ENCODE assay signal across 22 mouse cellular contexts in genomic region chr13:41232209-41232608, GRCm38 (mm10). TPM values are rescaled to one million over a fixed set of nuclear protein-coding genes. Genes with fewer than 3 reads are reported as not detected.
DNase-seq lines count a peak whose midpoint lies in the region; ATAC-seq and TF ChIP-seq lines count a peak whose summit lies in the region.
"Had no signal": no experiment of that assay in that cellular context is flagged by ENCODE, and none has a peak within 500 bp of the region (broad histone marks: within the 10 kb centered on the region; RNA-seq: fewer than 3 reads in every experiment).

No protein-coding gene starts in this region.

- no peaks in the 10 kb centered on the region for H3K79me2 ChIP-seq in liver, adult 2 months (ENCODE audit: control insufficient read depth, insufficient read depth, low read length)

- H3K27ac ChIP-seq in liver, adult 2 months (replicated peaks; ENCODE audit: insufficient read depth, low read depth, low read length): peak overlapping the region; percentile 94
- H3K27ac ChIP-seq in liver, embryonic 11.5 days (ENCODE audit: low read depth, low read length): no peak overlapping the region
- peak overlapping the region; percentile 12; the same call in 1 of the 2 replicates for H3K27ac ChIP-seq in intestine, embryonic 16.5 days (ENCODE audit: low read length)
- H3K27ac ChIP-seq in kidney, embryonic 16.5 days (ENCODE audit: low read length): no peak overlapping the region
- H3K27ac ChIP-seq in stomach, postnatal 0 days (replicated peaks): no peak overlapping the region
- H3K27ac ChIP-seq: gastrocnemius, adult 2 months; heart, adult 2 months; limb, embryonic 15.5 days; neural tube, embryonic 15.5 days had no signal

- no peaks in the 10 kb centered on the region for H3K36me3 ChIP-seq in liver, adult 2 months (ENCODE audit: control insufficient read depth, insufficient read depth, low read length)
- no peaks in the 10 kb centered on the region for H3K36me3 ChIP-seq in liver, embryonic 11.5 days (ENCODE audit: control insufficient read depth, insufficient read depth, low read length)
- H3K36me3 ChIP-seq in intestine, embryonic 16.5 days (ENCODE audit: control insufficient read depth, insufficient read depth, low read length): no peaks in the 10 kb centered on the region
- H3K36me3 ChIP-seq in kidney, embryonic 16.5 days (ENCODE audit: insufficient read depth, low read length): no peaks in the 10 kb centered on the region
- H3K36me3 ChIP-seq in stomach, postnatal 0 days (ENCODE audit: control insufficient read depth, insufficient read depth, low read length): no peaks in the 10 kb centered on the region
- H3K36me3 ChIP-seq: limb, embryonic 15.5 days; neural tube, embryonic 15.5 days had no signal

- H3K4me1 ChIP-seq in liver, adult 2 months (ENCODE audit: control insufficient read depth, insufficient read depth, low read length): peaks cover 33% of the 10 kb centered on the region
- H3K4me1 ChIP-seq in liver, embryonic 11.5 days (replicated peaks; ENCODE audit: control insufficient read depth, insufficient read depth, low read length): no peaks in the 10 kb centered on the region
- 0 out of 2 replicates have a peak, but pooled peaks cover 2% of the 10 kb centered on the region for H3K4me1 ChIP-seq in intestine, embryonic 16.5 days (ENCODE audit: control insufficient read depth, insufficient read depth, low read length)
- H3K4me1 ChIP-seq in kidney, embryonic 16.5 days (ENCODE audit: insufficient read depth, low read length): no peaks in the 10 kb centered on the region
- H3K4me1 ChIP-seq in stomach, postnatal 0 days (replicated peaks; ENCODE audit: control insufficient read depth, insufficient read depth): no peaks in the 10 kb centered on the region
- H3K4me1 ChIP-seq: limb, embryonic 15.5 days; neural tube, embryonic 15.5 days had no signal

- H3K9ac ChIP-seq in liver, adult 2 months (ENCODE audit: low read depth, low read length): peak overlapping the region; percentile 66
- no peak overlapping the region for H3K9ac ChIP-seq in liver, embryonic 11.5 days (ENCODE audit: low read depth, low read length)
- H3K9ac ChIP-seq in intestine, embryonic 16.5 days (ENCODE audit: low read depth, low read length): no peak overlapping the region
- no peak overlapping the region for H3K9ac ChIP-seq in kidney, embryonic 16.5 days (replicated peaks; ENCODE audit: low read length)
- no peak overlapping the region for H3K9ac ChIP-seq in stomach, postnatal 0 days (ENCODE audit: low read length)
- H3K9ac ChIP-seq: limb, embryonic 15.5 days; neural tube, embryonic 15.5 days had no signal

- no peak for ATAC-seq in liver, embryonic 11.5 days (replicated peaks; ENCODE audit: low FRiP score)
- peak; percentile 75 for ATAC-seq in intestine, embryonic 16.5 days
- ATAC-seq in kidney, embryonic 16.5 days (ENCODE audit: low FRiP score, low TSS enrichment): peak; percentile 86
- 0 out of 2 replicates have a peak, but pooled peaks have one; percentile 51 for ATAC-seq in stomach, postnatal 0 days (ENCODE audit: low FRiP score, low TSS enrichment)
- ATAC-seq in erythroid progenitor cell, adult 5-6 weeks (replicated peaks; ENCODE audit: low FRiP score, poor library complexity, severe bottlenecking): no peak
- ATAC-seq: inflammation-experienced regulatory T-cells, adult 6 months had no signal

- no peaks in the 10 kb centered on the region for H3K27me3 ChIP-seq in liver, adult 2 months (ENCODE audit: control insufficient read depth, insufficient read depth, low read length)
- no peaks in the 10 kb centered on the region for H3K27me3 ChIP-seq in liver, embryonic 11.5 days (replicated peaks; ENCODE audit: control insufficient read depth, insufficient read depth, low read length)
- H3K27me3 ChIP-seq in intestine, embryonic 16.5 days (replicated peaks; ENCODE audit: control insufficient read depth, insufficient read depth, low read length): no peaks in the 10 kb centered on the region
- H3K27me3 ChIP-seq in kidney, embryonic 16.5 days (ENCODE audit: insufficient read depth, low read length): no peaks in the 10 kb centered on the region
- no peaks in the 10 kb centered on the region for H3K27me3 ChIP-seq in stomach, postnatal 0 days (ENCODE audit: control insufficient read depth, insufficient read depth, low read length)
- H3K27me3 ChIP-seq: limb, embryonic 15.5 days; neural tube, embryonic 15.5 days had no signal

- TF ChIP-seq EP300 in stomach, postnatal 0 days (optimal IDR thresholded peaks at IDR 0.05): no peak

- no peak; the same call in 1 of the 2 replicates for TF ChIP-seq POLR2A in liver, adult 2 months (IDR thresholded peaks at IDR 0.05; ENCODE audit: extremely low read depth, insufficient read depth, low read length)

- H3K4me3 ChIP-seq in liver, adult 2 months (ENCODE audit: insufficient read depth, low read depth, low read length): peak overlapping the region; percentile 25
- H3K4me3 ChIP-seq in liver, embryonic 11.5 days (ENCODE audit: low read depth, low read length): no peak overlapping the region
- no peak overlapping the region for H3K4me3 ChIP-seq in intestine, embryonic 16.5 days (ENCODE audit: low read length)
- no peak overlapping the region for H3K4me3 ChIP-seq in kidney, embryonic 16.5 days (ENCODE audit: low read length)
- H3K4me3 ChIP-seq in stomach, postnatal 0 days (ENCODE audit: low read depth, low read length): no peak overlapping the region
- H3K4me3 ChIP-seq: gastrocnemius, adult 2 months; heart, adult 2 months; limb, embryonic 15.5 days; neural tube, embryonic 15.5 days had no signal

- peak; percentile 96 for DNase-seq in liver, adult 2 months (ENCODE audit: extremely low read depth, low read depth, low spot score)
- no peak for DNase-seq in liver, embryonic 11.5 days (ENCODE audit: low spot score)
- peak; percentile 34 for DNase-seq in stomach, postnatal 0 days (ENCODE audit: low spot score)
- no peak for DNase-seq in frontal cortex, postnatal 10 days (ENCODE audit: low spot score in 2 of 2)
- DNase-seq: cerebellum, adult 8-10 months; gastrocnemius, adult 2 months; heart, adult 2 months; heart, postnatal 10 days; lung, postnatal 14 days; retina, postnatal 1 day; thymus, adult 2 months had no signal

- no peaks in the 10 kb centered on the region for H3K9me3 ChIP-seq in liver, embryonic 11.5 days (ENCODE audit: control insufficient read depth, low read length)
- no peaks in the 10 kb centered on the region for H3K9me3 ChIP-seq in intestine, embryonic 16.5 days (ENCODE audit: control insufficient read depth, low read length)
- H3K9me3 ChIP-seq in kidney, embryonic 16.5 days (ENCODE audit: low read length): no peaks in the 10 kb centered on the region
- H3K9me3 ChIP-seq in stomach, postnatal 0 days (ENCODE audit: control insufficient read depth, low read length): no peaks in the 10 kb centered on the region
- H3K9me3 ChIP-seq: limb, embryonic 15.5 days; neural tube, embryonic 15.5 days had no signal

- TF ChIP-seq CTCF in liver, adult 2 months (IDR thresholded peaks at IDR 0.05; ENCODE audit: low read depth, low read length): no peak
- TF ChIP-seq CTCF in stomach, postnatal 0 days (IDR thresholded peaks at IDR 0.05; ENCODE audit: low read depth): no peak

- no peak overlapping the region for H3K4me2 ChIP-seq in liver, embryonic 11.5 days
- H3K4me2 ChIP-seq in intestine, embryonic 16.5 days (ENCODE audit: low read depth, low read length): peak overlapping the region; percentile 22
- no peak overlapping the region for H3K4me2 ChIP-seq in kidney, embryonic 16.5 days (replicated peaks; ENCODE audit: low read depth, low read length)
- H3K4me2 ChIP-seq in stomach, postnatal 0 days (replicated peaks; ENCODE audit: low read depth): no peak overlapping the region
- H3K4me2 ChIP-seq: limb, embryonic 15.5 days; neural tube, embryonic 15.5 days had no signal

- 31% methylated on average over 15 of the region's 15 CpGs for WGBS in liver, adult 2 months
- whole genome bisulfite sequencing in liver, embryonic 11.5 days: 89% methylated on average over 15 of the region's 15 CpGs
- WGBS in intestine, embryonic 16.5 days: 76% methylated on average over 15 of the region's 15 CpGs
- WGBS in kidney, embryonic 16.5 days: 76% methylated on average over 15 of the region's 15 CpGs
- WGBS in stomach, postnatal 0 days: 84% methylated on average over 15 of the region's 15 CpGs

RNA-seq across cellular contexts. Expression of gene Elovl2, which starts 12.0 kb away (rescaled TPM):
- 287 and 443 TPM in 2 replicates for total RNA-seq in liver, adult 2 months (2014; rRNA removed)
- polyA plus RNA-seq in liver, adult 2 months (2012; rRNA removed): 157 and 182 TPM in 2 replicates
- 32.5 and 38.1 TPM in 2 replicates for polyA plus RNA-seq in liver, embryonic 11.5 days (2014; fragmentation: Nextera tagmentation; extraction: Ambion mirVana)
- polyA plus RNA-seq in intestine, embryonic 16.5 days (2015; fragmentation: Nextera tagmentation; extraction: Ambion mirVana): 5.7 and 6.3 TPM in 2 replicates
- 23.3 and 23.7 TPM in 2 replicates for polyA plus RNA-seq in kidney, embryonic 16.5 days (2015; fragmentation: Nextera tagmentation; extraction: Ambion mirVana)
- polyA plus RNA-seq in stomach, postnatal 0 days (2015; fragmentation: Nextera tagmentation; extraction: Ambion mirVana): 1.2 and 1.8 TPM in 2 replicates
- not detected in 2 replicates for total RNA-seq in erythroid progenitor cell, adult 5-6 weeks (2015; ENCODE audit: low replicate concordance)
- not detected in 2 replicates for total RNA-seq in erythroid progenitor cell, adult 5-6 weeks (2017; ENCODE audit: low replicate concordance)
- total RNA-seq: monocyte, adult 5-6 weeks had no signal
- polyA plus RNA-seq: inflammation-experienced regulatory T-cells, adult 6 months had no signal

RNA-seq across cellular contexts. Expression of gene Smim13, which starts 17.4 kb away (rescaled TPM):
- 14.6 and 20.7 TPM in 2 replicates for total RNA-seq in liver, adult 2 months (2014; rRNA removed)
- 5.1 and 5.2 TPM in 2 replicates for polyA plus RNA-seq in liver, adult 2 months (2012; rRNA removed)
- polyA plus RNA-seq in liver, embryonic 11.5 days (2014; fragmentation: Nextera tagmentation; extraction: Ambion mirVana): 12.6 and 16.9 TPM in 2 replicates
- 8.5 and 8.7 TPM in 2 replicates for polyA plus RNA-seq in intestine, embryonic 16.5 days (2015; fragmentation: Nextera tagmentation; extraction: Ambion mirVana)
- polyA plus RNA-seq in kidney, embryonic 16.5 days (2015; fragmentation: Nextera tagmentation; extraction: Ambion mirVana): 10.0 and 10.8 TPM in 2 replicates
- 9.0 and 9.4 TPM in 2 replicates for polyA plus RNA-seq in stomach, postnatal 0 days (2015; fragmentation: Nextera tagmentation; extraction: Ambion mirVana)
- 0.84 and 2.2 TPM in 2 replicates for total RNA-seq in erythroid progenitor cell, adult 5-6 weeks (2015; ENCODE audit: low replicate concordance)
- total RNA-seq in erythroid progenitor cell, adult 5-6 weeks (2017; ENCODE audit: low replicate concordance): 2.8 and 5.4 TPM in 2 replicates

RNA-seq across cellular contexts. Expression of gene Gm17364, which starts 41.6 kb away (rescaled TPM):
- not detected in 2 replicates for total RNA-seq in liver, adult 2 months (2014; rRNA removed)
- polyA plus RNA-seq in liver, adult 2 months (2012; rRNA removed): not detected in 2 replicates
- not detected in 2 replicates for polyA plus RNA-seq in liver, embryonic 11.5 days (2014; fragmentation: Nextera tagmentation; extraction: Ambion mirVana)
- polyA plus RNA-seq in intestine, embryonic 16.5 days (2015; fragmentation: Nextera tagmentation; extraction: Ambion mirVana): not detected in 2 replicates
- polyA plus RNA-seq in kidney, embryonic 16.5 days (2015; fragmentation: Nextera tagmentation; extraction: Ambion mirVana): not detected in 2 replicates
- not detected in 2 replicates for polyA plus RNA-seq in stomach, postnatal 0 days (2015; fragmentation: Nextera tagmentation; extraction: Ambion mirVana)
- total RNA-seq in erythroid progenitor cell, adult 5-6 weeks (2015; ENCODE audit: low replicate concordance): not detected in 2 replicates
- not detected in 2 replicates for total RNA-seq in erythroid progenitor cell, adult 5-6 weeks (2017; ENCODE audit: low replicate concordance)
- total RNA-seq: adrenal gland, adult 18-20 months; gastrocnemius, adult 2 months; heart, adult 2 months; heart, postnatal 10 days; left cerebral cortex, adult 8-10 months; monocyte, adult 5-6 weeks had no signal
- polyA plus RNA-seq: brain, embryonic 14.5 days; heart, adult 2 months; inflammation-experienced regulatory T-cells, adult 6 months; limb, embryonic 15.5 days; neural tube, embryonic 15.5 days; spleen, adult 2 months; thymus, adult 2 months had no signal

Comparison
In these comparisons a context has a peak if more than half of its experiments do, and no peak if none do; other contexts are left out.
1. DNase-seq: peak in liver, adult 2 months (single experiment) and stomach, postnatal 0 days (single experiment); none in liver, embryonic 11.5 days (single experiment) and frontal cortex, postnatal 10 days (0 of 2).
2. H3K27ac ChIP-seq: peak in liver, adult 2 months (single experiment) and intestine, embryonic 16.5 days (single experiment); none in liver, embryonic 11.5 days (single experiment), kidney, embryonic 16.5 days (single experiment) and stomach, postnatal 0 days (single experiment).
3. ATAC-seq: peak in intestine, embryonic 16.5 days (single experiment), kidney, embryonic 16.5 days (single experiment) and stomach, postnatal 0 days (single experiment); none in liver, embryonic 11.5 days (single experiment) and erythroid progenitor cell, adult 5-6 weeks (single experiment).